Mouse (Mus musculus): ENCODE data around the gene Nanos3.

Gene Nanos3

DNA sequence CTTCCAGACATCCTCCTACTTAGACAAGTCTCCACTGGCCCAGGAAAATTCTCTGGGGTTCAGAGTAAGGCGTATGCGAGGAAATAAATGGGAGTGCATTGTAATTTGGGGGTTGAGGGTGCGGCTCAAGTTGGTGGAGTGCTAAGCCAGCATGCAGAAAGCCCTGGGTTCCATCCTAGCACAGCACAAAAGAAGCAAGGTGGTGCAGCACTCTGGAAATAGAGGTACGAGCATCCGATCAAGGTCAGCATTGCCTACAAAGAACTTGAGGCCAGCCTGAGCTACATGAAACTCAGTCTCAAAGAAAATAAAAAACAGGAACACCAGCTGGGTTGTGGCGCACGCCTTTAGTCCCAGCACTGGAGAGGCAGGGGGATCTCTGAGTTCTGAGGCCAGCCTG is at the start of gene Nanos3:
Nanos3 (minus strand) TSS at position 101 of the 400 bp plus-strand sequence.
- DNase-seq: no peak

- no peak for DNase-seq
Measured at GRCm38 (mm10) chr8:84233055-84233454, 48.0 kb upstream of the Nanos3 start.

DNA sequence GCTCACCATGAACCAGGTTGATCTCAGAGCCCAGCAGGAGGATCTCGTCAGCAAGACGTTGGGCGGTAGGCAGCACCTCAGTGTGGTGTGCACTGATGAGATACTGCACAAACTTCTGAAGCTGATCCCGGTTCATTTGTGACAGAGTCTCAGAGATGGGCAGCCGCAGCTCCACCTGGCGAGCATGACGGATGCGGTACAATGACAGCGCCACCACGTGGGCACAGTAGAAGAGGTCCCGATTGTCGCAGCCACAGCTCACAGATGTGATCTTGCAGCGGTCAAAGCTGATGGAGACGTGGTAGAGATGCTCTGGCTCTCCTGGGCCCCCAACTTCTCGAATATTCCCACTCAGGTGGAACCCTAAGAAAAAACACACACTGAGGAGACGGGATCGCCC is 45.7 kb upstream of the Nanos3 start:
- no peak for DNase-seq

DNA sequence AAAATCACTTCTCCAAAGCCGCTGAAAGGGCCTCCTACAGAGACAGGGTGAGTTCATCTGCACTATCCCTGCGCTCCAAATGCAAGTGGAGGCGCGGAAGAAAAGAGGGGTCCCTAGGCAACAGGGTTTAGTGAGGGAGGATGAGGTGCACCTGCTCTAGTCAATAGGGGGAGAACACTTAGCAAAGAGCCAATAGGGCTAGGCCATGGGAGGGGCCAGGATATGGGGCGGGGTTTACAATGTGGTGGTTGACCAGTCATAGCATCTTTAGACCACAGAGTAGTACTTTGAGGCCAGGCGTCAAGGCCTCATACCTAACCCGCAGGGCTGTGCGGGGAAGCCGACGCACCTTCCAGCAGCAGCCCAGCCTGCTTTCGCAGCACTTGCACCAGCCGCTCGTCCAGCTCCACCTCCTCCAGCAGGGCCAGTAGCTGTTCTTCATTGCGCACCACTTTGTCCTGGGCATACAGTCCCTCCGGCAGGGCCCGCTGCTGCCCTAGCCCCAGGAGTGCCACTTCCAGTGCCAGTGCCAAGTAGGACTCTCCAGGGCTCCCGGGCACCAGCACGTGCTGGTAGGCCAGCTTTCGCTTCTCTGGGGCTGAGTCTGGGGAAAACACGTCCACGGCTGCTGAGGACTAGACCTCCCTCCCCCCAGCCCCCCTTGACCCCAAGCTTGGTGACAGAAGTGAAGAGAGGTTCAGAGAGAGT is 38.5 kb upstream of the Nanos3 start:
- no peak for DNase-seq

- DNase-seq: no peak
Measured at GRCm38 (mm10) chr8:84222566-84223165, 37.6 kb upstream of the Nanos3 start.

- no peak for DNase-seq
Measured at GRCm38 (mm10) chr8:84220105-84220504, 35.1 kb upstream of the Nanos3 start.

- DNase-seq: no peak
Measured at GRCm38 (mm10) chr8:84218143-84218542, 33.1 kb upstream of the Nanos3 start.

DNA sequence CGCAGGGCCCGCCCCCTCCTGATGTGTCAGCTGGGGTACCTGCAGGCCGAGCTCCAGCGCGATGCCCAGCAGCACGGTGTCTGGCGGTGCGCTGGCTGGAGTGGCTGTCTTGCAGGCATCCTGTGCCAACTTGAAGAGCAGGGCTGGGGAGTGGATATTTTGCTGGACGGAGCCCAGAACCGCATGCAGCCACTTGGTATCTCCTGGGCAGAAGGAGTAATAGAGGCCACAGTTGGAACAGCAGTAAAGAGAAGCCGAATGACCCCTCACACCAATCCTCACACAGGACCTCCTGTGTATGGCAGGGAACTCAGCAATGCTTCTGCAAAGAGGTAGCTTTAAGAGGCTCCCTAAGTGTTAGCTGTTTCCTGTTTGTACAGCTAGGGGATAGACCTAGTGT is 32.2 kb upstream of the Nanos3 start:
- DNase-seq: no peak

- no peak for DNase-seq
Measured at GRCm38 (mm10) chr8:84213277-84213676, 28.3 kb upstream of the Nanos3 start.

DNA sequence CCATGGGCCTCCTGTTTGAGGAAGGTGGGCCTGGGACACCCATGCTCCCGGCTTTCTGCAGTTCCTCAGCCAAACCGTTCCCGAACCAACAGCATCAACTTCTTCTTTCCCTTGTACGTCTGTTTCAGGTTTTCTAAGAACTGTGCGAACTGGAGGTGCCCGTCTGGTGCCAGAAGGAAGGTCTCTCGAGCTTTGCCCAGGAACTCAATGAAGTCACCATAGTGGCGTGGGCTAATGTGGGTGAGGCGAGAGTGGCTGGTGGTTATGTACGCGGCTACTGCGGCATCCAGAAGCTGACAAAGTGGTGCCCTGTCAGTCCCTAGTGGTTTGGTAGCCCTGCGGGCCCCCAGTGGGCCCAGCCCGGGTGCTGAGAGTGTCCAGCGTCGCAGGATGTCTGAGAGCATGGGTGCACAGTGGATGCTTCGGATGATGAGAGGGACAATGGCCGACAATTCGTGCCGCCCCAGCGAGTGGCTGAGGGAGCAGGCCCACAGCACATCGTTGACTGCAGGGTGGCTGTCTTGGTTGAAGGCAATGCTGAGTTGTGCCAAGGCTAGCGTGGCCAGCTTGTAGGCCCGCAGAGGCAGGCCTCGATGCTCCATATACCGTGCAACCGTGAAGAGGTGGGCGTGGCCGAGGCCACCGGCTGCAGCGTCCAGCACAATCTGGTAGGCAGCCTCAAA is 27.0 kb upstream of the Nanos3 start:
- DNase-seq: no peak

GRCm38 (mm10) chr8:84211202-84211601 is 26.2 kb upstream of the Nanos3 start:
- DNase-seq: no peak

GRCm38 (mm10) chr8:84210167-84210791 is 25.3 kb upstream of the Nanos3 start:
- DNase-seq: peak; percentile 79

DNA sequence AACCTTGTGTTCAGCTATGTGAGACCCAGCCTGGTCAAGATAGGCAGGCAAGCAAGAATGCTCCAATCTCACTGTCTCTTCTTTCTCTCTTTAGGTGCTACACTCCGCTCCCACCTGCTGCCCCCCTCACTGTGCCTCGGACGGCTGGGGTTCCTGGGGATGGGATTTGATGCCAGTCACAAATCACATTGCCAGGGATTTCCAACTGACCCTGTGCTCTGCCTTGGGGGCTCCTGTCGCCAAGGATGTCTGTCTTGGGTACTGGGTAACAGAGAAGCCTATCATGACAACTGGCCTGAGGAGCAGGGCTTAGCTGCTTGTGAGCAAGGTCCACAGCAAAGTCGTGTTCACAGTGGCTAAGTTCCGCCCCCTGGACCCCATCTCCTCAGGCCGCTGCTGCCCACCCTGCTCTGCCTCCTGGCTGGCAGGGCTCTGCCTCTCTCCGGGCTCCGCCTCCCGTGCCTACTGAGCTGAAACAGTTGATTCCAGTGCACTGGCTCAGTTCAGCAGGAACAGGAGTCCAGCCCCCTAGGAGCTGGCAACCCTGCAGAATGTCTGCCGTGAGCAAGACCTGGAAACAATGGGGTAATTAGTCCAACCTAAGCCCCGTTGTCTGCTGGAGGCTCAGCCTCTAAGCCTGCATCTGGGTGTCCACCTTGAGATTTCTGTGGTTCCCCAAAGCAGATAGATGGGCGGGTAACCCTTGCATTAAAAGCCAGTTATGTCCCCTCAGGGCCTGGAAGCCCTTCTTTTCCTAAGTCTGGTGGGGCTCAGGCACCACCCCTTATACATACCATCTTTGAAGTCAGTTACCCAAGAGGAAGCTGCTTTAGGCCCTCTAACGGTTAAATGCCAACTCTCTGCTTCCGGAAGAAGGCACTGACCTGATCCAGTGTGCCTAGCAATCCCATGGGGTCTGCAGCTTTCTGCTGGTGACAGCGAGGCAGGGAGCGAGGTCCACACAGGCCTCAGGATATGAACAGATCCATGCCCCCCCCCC is 23.7 kb upstream of the Nanos3 start:
- DNase-seq: no peak

GRCm38 (mm10) chr8:84207811-84208210 is 22.8 kb upstream of the Nanos3 start:
- peak; percentile 66 for DNase-seq

DNA sequence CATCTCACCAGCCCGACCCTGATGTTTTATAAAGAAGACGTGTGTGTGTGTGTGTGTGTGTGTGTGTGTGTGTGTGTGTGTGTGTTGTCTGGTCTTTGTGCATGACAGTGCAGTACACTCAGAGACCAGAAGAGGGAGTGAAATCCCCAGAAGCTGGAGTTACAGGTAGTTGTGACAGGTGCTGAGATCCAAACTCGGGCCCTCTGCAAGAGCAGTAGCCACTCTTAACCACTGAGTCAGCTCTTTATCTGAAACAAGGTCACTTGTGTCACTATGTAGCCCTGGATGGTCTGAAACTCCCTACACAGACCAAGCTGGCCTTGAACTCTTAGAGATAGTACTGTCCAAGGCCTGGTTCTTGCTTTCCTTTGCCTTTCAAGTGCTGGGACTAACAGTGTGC is 21.6 kb upstream of the Nanos3 start:
- no peak for DNase-seq

GRCm38 (mm10) chr8:84205073-84205472 is 20.1 kb upstream of the Nanos3 start:
- DNase-seq: no peak

GRCm38 (mm10) chr8:84203975-84204772 is 19.2 kb upstream of the Nanos3 start:
- peak; percentile 85 for DNase-seq

- peak; percentile 85 for DNase-seq
Measured at GRCm38 (mm10) chr8:84202938-84203917, 18.2 kb upstream of the Nanos3 start.

- DNase-seq: peak; percentile 55
Measured at GRCm38 (mm10) chr8:84202466-84202865, 17.4 kb upstream of the Nanos3 start.

DNA sequence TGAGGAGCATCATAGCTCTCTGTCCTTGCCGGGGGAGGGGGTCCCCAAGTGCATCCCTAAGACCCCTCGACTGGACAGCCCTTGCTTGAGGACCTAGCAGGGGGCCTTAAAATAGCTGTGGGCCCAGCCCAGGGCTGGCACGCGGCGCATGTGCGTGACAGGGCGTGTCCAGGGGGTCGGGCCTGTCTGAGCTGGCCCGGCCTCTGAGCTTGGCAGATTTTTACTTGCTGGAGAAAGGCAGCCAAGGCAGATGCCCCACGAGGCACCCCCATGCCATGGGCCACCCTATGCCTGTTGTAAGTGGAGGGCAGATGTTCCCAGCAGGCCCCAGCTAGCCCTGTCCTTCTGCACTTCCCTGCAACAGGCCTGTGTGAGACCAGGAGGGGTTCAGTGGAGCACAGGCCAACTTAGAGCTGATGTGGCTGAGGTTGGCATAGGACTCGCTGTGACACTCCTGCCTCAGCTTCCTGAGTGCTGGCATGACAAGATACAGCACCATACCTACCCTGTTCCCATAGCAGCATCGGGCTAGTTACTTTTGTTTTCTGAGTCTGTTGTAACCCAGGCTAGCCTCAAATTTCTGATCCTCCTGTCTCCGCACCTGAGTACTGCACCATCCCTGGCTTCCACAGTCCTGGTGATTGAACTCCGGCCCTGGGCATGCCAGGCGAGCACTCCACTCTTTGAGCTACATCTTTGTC is 16.7 kb upstream of the Nanos3 start:
- DNase-seq: peak; percentile 84
